ENCODE assay signal across 26 mouse cellular contexts in the genomic region with DNA sequence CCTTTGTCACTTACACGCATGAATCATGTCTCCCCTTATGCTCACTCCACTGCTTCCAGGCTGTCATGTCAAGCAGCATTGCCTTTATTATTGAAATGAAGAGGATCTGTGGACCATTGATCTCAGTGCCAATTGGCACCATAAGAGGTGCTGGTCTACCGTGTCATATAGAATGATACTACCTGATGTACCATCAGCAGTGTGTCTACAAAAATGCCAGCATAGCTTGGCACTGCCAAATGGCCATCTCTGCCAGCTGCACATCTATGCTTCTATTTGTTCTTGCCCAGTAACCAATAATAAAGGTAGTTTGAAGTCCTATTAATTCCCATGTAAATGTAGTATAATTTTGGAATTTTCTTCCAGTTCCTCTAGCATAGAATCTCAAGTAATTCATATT.
DNase-seq lines count a peak whose midpoint lies in the region; ATAC-seq and TF ChIP-seq lines count a peak whose summit lies in the region.
"Had no signal": no experiment of that assay in that cellular context is flagged by ENCODE, and none has a peak within 500 bp of the region (broad histone marks: within the 10 kb centered on the region; RNA-seq: fewer than 3 reads in every experiment).

No protein-coding gene starts in this region.

- 49% methylated on average over 2 of the region's 2 CpGs for WGBS in hindbrain, postnatal 0 days
- WGBS in hindbrain, embryonic 13.5 days, result 61% methylated on average over 2 of the region's 2 CpGs
- 96% methylated on average over 2 of the region's 2 CpGs for WGBS in thymus, adult 2 months

- no peaks in the 10 kb centered on the region for H3K9me3 ChIP-seq in hindbrain, postnatal 0 days (ENCODE audit: low read length)
- H3K9me3 ChIP-seq in hindbrain, embryonic 13.5 days, result no peaks in the 10 kb centered on the region
- H3K9me3 ChIP-seq: heart, embryonic 10.5 days; heart, embryonic 15.5 days; neural tube, embryonic 13.5 days had no signal

- no peaks in the 10 kb centered on the region for H3K4me1 ChIP-seq in hindbrain, postnatal 0 days (ENCODE audit: insufficient read depth, low read length)
- 0 out of 2 replicates have a peak, but pooled peaks cover 6% of the 10 kb centered on the region for H3K4me1 ChIP-seq in hindbrain, embryonic 13.5 days (replicated peaks)
- no peaks in the 10 kb centered on the region for H3K4me1 ChIP-seq in thymus, adult 2 months (replicated peaks; ENCODE audit: control insufficient read depth, insufficient read depth, low read length)

- no peak overlapping the region for H3K9ac ChIP-seq in hindbrain, postnatal 0 days (replicated peaks; ENCODE audit: low read length)
- H3K9ac ChIP-seq in hindbrain, embryonic 13.5 days, result no peak overlapping the region
- H3K9ac ChIP-seq: heart, embryonic 15.5 days; liver, embryonic 14.5 days; neural tube, embryonic 13.5 days had no signal

- H3K4me3 ChIP-seq in hindbrain, postnatal 0 days (ENCODE audit: low read length), result no peak overlapping the region
- H3K4me3 ChIP-seq in hindbrain, embryonic 13.5 days, result no peak overlapping the region
- no peak overlapping the region for H3K4me3 ChIP-seq in thymus, adult 2 months (ENCODE audit: control insufficient read depth, insufficient read depth, low read length)
- H3K4me3 ChIP-seq: erythroblast, embryonic 14.5 days; heart, embryonic 10.5 days; heart, embryonic 15.5 days; myocyte; neural tube, embryonic 13.5 days had no signal

- H3K4me2 ChIP-seq in hindbrain, postnatal 0 days (ENCODE audit: low read depth, low read length), result no peak overlapping the region
- H3K4me2 ChIP-seq in hindbrain, embryonic 13.5 days, result no peak overlapping the region
- H3K4me2 ChIP-seq: heart, embryonic 15.5 days; neural tube, embryonic 13.5 days had no signal

- ATAC-seq in hindbrain, postnatal 0 days, result no peak
- ATAC-seq in hindbrain, embryonic 13.5 days (ENCODE audit: low FRiP score), result no peak
- ATAC-seq: CD4-positive, CD25-positive, alpha-beta regulatory T cell, adult 4 months; intestine, postnatal 0 days; midbrain, embryonic 16.5 days had no signal

- no peaks in the 10 kb centered on the region for H3K27me3 ChIP-seq in hindbrain, postnatal 0 days (ENCODE audit: insufficient read depth, low read length)
- no peaks in the 10 kb centered on the region for H3K27me3 ChIP-seq in hindbrain, embryonic 13.5 days
- no peaks in the 10 kb centered on the region for H3K27me3 ChIP-seq in thymus, adult 2 months (ENCODE audit: control insufficient read depth, insufficient read depth, low read length)
- H3K27me3 ChIP-seq: heart, embryonic 15.5 days; neural tube, embryonic 13.5 days had no signal

- no peak for TF ChIP-seq CTCF in hindbrain, postnatal 0 days (IDR thresholded peaks at IDR 0.05; ENCODE audit: low read depth)
- no peak for TF ChIP-seq CTCF in thymus, adult 2 months (IDR thresholded peaks at IDR 0.05; ENCODE audit: borderline replicate concordance, control insufficient read depth, extremely low read depth, insufficient read depth, low read length, poor library complexity)

- H3K36me3 ChIP-seq in hindbrain, postnatal 0 days (ENCODE audit: insufficient read depth, low read length), result no peaks in the 10 kb centered on the region
- no peaks in the 10 kb centered on the region for H3K36me3 ChIP-seq in hindbrain, embryonic 13.5 days
- no peaks in the 10 kb centered on the region for H3K36me3 ChIP-seq in thymus, adult 2 months (ENCODE audit: control insufficient read depth, insufficient read depth, low read length)
- H3K36me3 ChIP-seq: heart, embryonic 10.5 days; heart, embryonic 15.5 days; neural tube, embryonic 13.5 days had no signal

- DNase-seq in hindbrain, postnatal 0 days (ENCODE audit: low spot score), result peak; percentile 23
- peak; percentile 49 for DNase-seq in brain, adult 2 months (ENCODE audit: low read depth, low spot score)
- peak; percentile 41 for DNase-seq in cerebellum, adult 11-12 months
- DNase-seq in cerebellum, postnatal 10 days, result peak; percentile 20 to 43
- no peak for DNase-seq in thymus, adult 2 months
- DNase-seq in heart, adult 8-10 months (ENCODE audit: low spot score), result no peak
- DNase-seq: adrenal gland, postnatal 14 days; gastrocnemius, postnatal 14 days; kidney, adult 9 months; kidney, postnatal 10 days; layer of hippocampus, postnatal 36 days; liver; lung, adult 2 months; lung, postnatal 10 days; thymus, postnatal 25 days had no signal

- no peak for TF ChIP-seq POLR2A in thymus, adult 2 months (IDR thresholded peaks at IDR 0.05; ENCODE audit: control insufficient read depth, extremely low read depth, insufficient read depth, low read length, poor library complexity)

- H3K27ac ChIP-seq in hindbrain, postnatal 0 days, result no peak overlapping the region
- no peak overlapping the region for H3K27ac ChIP-seq in hindbrain, embryonic 13.5 days
- H3K27ac ChIP-seq in thymus, adult 2 months (ENCODE audit: control insufficient read depth, insufficient read depth, low read length), result no peak overlapping the region
- H3K27ac ChIP-seq: heart, embryonic 10.5 days; heart, embryonic 15.5 days; liver, embryonic 14.5 days; macrophage; neural tube, embryonic 13.5 days had no signal

Comparison
In these comparisons a context has a peak if more than half of its experiments do, and no peak if none do; other contexts are left out.
1. DNase-seq: peak in hindbrain, postnatal 0 days (single experiment), brain, adult 2 months (single experiment), cerebellum, adult 11-12 months (single experiment) and cerebellum, postnatal 10 days (2 of 2); none in thymus, adult 2 months (single experiment) and heart, adult 8-10 months (single experiment).